Mouse (Mus musculus): ENCODE measurements around the gene Strada. TPM values are rescaled to one million over a fixed set of nuclear protein-coding genes. Genes with fewer than 3 reads are reported as not detected.

The Strada gene
- polyA plus RNA-seq, 1 experiment from 2014 or later = 29.3 TPM

GRCm38 (mm10) chr11:106180449-106180801 is 21.5 kb downstream of the Strada start:
- no peak for ATAC-seq (ENCODE audit: insufficient number of reproducible peaks, low FRiP score, low TSS enrichment, low read depth)
- H3K4me3 ChIP-seq (replicated peaks) = no peak overlapping the region
- H3K9me3 ChIP-seq (replicated peaks) = no peaks in the 10 kb centered on the region
- peaks cover 18% of the 10 kb centered on the region for H3K4me1 ChIP-seq
- peak overlapping the region; percentile 88 for H3K27ac ChIP-seq (replicated peaks)
- H3K36me3 ChIP-seq = peaks cover 11% of the 10 kb centered on the region
- WGBS = 87% methylated on average over 2 of the region's 2 CpGs
- H3K27me3 ChIP-seq = no peaks in the 10 kb centered on the region
- no peak overlapping the region for H3K4me2 ChIP-seq (replicated peaks)
- no peak overlapping the region for H3K9ac ChIP-seq

GRCm38 (mm10) chr11:106179711-106180448 is 22.1 kb downstream of the Strada start:
- Histone ChIP-seq H3K4me1 (peaks cover 18% of the 10 kb centered on the region), H3K9ac (no peak overlapping the region), H3K36me3 (peaks cover 6% of the 10 kb centered on the region), H3K4me2 (replicated peaks) (no peak overlapping the region), H3K27me3 (no peaks in the 10 kb centered on the region), H3K4me3 (replicated peaks) (no peak overlapping the region), H3K9me3 (replicated peaks) (no peaks in the 10 kb centered on the region), H3K27ac (replicated peaks) (peak overlapping the region; percentile 88)
- ATAC-seq (ENCODE audit: insufficient number of reproducible peaks, low FRiP score, low TSS enrichment, low read depth) = peak; percentile 84; the same call in 1 of the 2 replicates
- 33% methylated on average over 7 of the region's 7 CpGs for whole genome bisulfite sequencing

GRCm38 (mm10) chr11:106178036-106178782 is 23.8 kb downstream of the Strada start:
- H3K4me2 ChIP-seq (replicated peaks) = no peak overlapping the region
- H3K27me3 ChIP-seq = no peaks in the 10 kb centered on the region
- peaks cover 18% of the 10 kb centered on the region for H3K4me1 ChIP-seq
- H3K9me3 ChIP-seq (replicated peaks) = no peaks in the 10 kb centered on the region
- 49% methylated on average over 5 of the region's 5 CpGs for WGBS
- H3K9ac ChIP-seq = no peak overlapping the region
- no peak for ATAC-seq (ENCODE audit: insufficient number of reproducible peaks, low FRiP score, low TSS enrichment, low read depth)
- H3K4me3 ChIP-seq (replicated peaks) = no peak overlapping the region
- H3K36me3 ChIP-seq = no peaks in the 10 kb centered on the region
- no peak overlapping the region; the same call in 1 of the 2 replicates for H3K27ac ChIP-seq (replicated peaks)

- Histone ChIP-seq H3K9me3 (replicated peaks) (no peaks in the 10 kb centered on the region), H3K4me2 (replicated peaks) (no peak overlapping the region), H3K4me1 (peaks cover 18% of the 10 kb centered on the region), H3K9ac (no peak overlapping the region), H3K27me3 (no peaks in the 10 kb centered on the region), H3K36me3 (peaks cover 6% of the 10 kb centered on the region), H3K27ac (replicated peaks) (no peak overlapping the region), H3K4me3 (replicated peaks) (no peak overlapping the region)
- 88% methylated on average over 5 of the region's 5 CpGs for WGBS
- ATAC-seq (ENCODE audit: insufficient number of reproducible peaks, low FRiP score, low TSS enrichment, low read depth) = no peak
Measured at GRCm38 (mm10) chr11:106176372-106176771, 25.6 kb downstream of the Strada start.

- Histone ChIP-seq H3K27me3 (no peaks in the 10 kb centered on the region), H3K36me3 (peaks cover 17% of the 10 kb centered on the region), H3K27ac (replicated peaks) (no peak overlapping the region), H3K9me3 (replicated peaks) (no peaks in the 10 kb centered on the region), H3K4me3 (replicated peaks) (no peak overlapping the region), H3K9ac (no peak overlapping the region), H3K4me2 (replicated peaks) (no peak overlapping the region), H3K4me1 (peaks cover 16% of the 10 kb centered on the region)
- no peak for ATAC-seq (ENCODE audit: insufficient number of reproducible peaks, low FRiP score, low TSS enrichment, low read depth)
- WGBS = 55% methylated on average over 3 of the region's 3 CpGs
Measured at GRCm38 (mm10) chr11:106175081-106175480, 26.9 kb downstream of the Strada start.

GRCm38 (mm10) chr11:106174372-106174771 is 27.6 kb downstream of the Strada start:
- ATAC-seq (ENCODE audit: insufficient number of reproducible peaks, low FRiP score, low TSS enrichment, low read depth) = no peak
- no peak overlapping the region for H3K9ac ChIP-seq
- WGBS = 70% methylated on average over 5 of the region's 5 CpGs

GRCm38 (mm10) chr11:106173228-106173627 is 28.7 kb downstream of the Strada start:
- Histone ChIP-seq H3K9me3 (replicated peaks) (no peaks in the 10 kb centered on the region), H3K4me2 (replicated peaks) (no peak overlapping the region), H3K27me3 (no peaks in the 10 kb centered on the region), H3K4me3 (replicated peaks) (no peak overlapping the region), H3K4me1 (0 out of 2 replicates have a peak, but pooled peaks cover 3% of the 10 kb centered on the region), H3K36me3 (peaks cover 27% of the 10 kb centered on the region), H3K27ac (replicated peaks) (no peak overlapping the region), H3K9ac (no peak overlapping the region)
- ATAC-seq (ENCODE audit: insufficient number of reproducible peaks, low FRiP score, low TSS enrichment, low read depth) = no peak
- WGBS = 92% methylated on average over 2 of the region's 2 CpGs

More at GRCm38 (mm10) chr11:106174372-106174771, 27.6 kb downstream of the Strada start:
- Histone ChIP-seq H3K4me3 (replicated peaks) (no peak overlapping the region), H3K9me3 (replicated peaks) (no peaks in the 10 kb centered on the region), H3K27me3 (no peaks in the 10 kb centered on the region), H3K4me2 (replicated peaks) (no peak overlapping the region), H3K27ac (replicated peaks) (no peak overlapping the region), H3K4me1 (0 out of 2 replicates have a peak, but pooled peaks cover 9% of the 10 kb centered on the region), H3K36me3 (peaks cover 22% of the 10 kb centered on the region)

GRCm38 (mm10) chr11:106170807-106171206 is 31.2 kb downstream of the Strada start:
- Histone ChIP-seq H3K4me2 (replicated peaks) (no peak overlapping the region), H3K27me3 (no peaks in the 10 kb centered on the region), H3K27ac (replicated peaks) (no peak overlapping the region), H3K36me3 (peaks cover 50% of the 10 kb centered on the region), H3K9ac (no peak overlapping the region), H3K9me3 (replicated peaks) (no peaks in the 10 kb centered on the region), H3K4me3 (replicated peaks) (no peak overlapping the region), H3K4me1 (no peaks in the 10 kb centered on the region)
- no peak for ATAC-seq (ENCODE audit: insufficient number of reproducible peaks, low FRiP score, low TSS enrichment, low read depth)
- WGBS = 74% methylated on average over 7 of the region's 7 CpGs

GRCm38 (mm10) chr11:106167435-106167834 is 34.5 kb downstream of the Strada start:
- Histone ChIP-seq H3K4me2 (replicated peaks) (no peak overlapping the region), H3K27me3 (no peaks in the 10 kb centered on the region), H3K9ac (no peak overlapping the region), H3K4me3 (replicated peaks) (no peak overlapping the region), H3K9me3 (replicated peaks) (no peaks in the 10 kb centered on the region), H3K36me3 (peaks cover 73% of the 10 kb centered on the region), H3K4me1 (no peaks in the 10 kb centered on the region), H3K27ac (replicated peaks) (peak overlapping the region; percentile 35)
- 66% methylated on average over 5 of the region's 5 CpGs for WGBS
- no peak for ATAC-seq (ENCODE audit: insufficient number of reproducible peaks, low FRiP score, low TSS enrichment, low read depth)

GRCm38 (mm10) chr11:106164601-106165180 is 37.3 kb downstream of the Strada start:
- peaks cover 56% of the 10 kb centered on the region for H3K36me3 ChIP-seq
- no peak overlapping the region for H3K4me2 ChIP-seq (replicated peaks)
- H3K9me3 ChIP-seq (replicated peaks) = no peaks in the 10 kb centered on the region
- H3K4me3 ChIP-seq (replicated peaks) = no peak overlapping the region
- H3K27ac ChIP-seq (replicated peaks) = no peak overlapping the region
- H3K4me1 ChIP-seq = peaks cover 12% of the 10 kb centered on the region
- H3K9ac ChIP-seq = no peak overlapping the region
- ATAC-seq (ENCODE audit: insufficient number of reproducible peaks, low FRiP score, low TSS enrichment, low read depth) = no peak
- WGBS = 90% methylated on average over 16 of the region's 16 CpGs
- H3K27me3 ChIP-seq = no peaks in the 10 kb centered on the region

- no peak for ATAC-seq (ENCODE audit: insufficient number of reproducible peaks, low FRiP score, low TSS enrichment, low read depth)
- peaks cover 54% of the 10 kb centered on the region for H3K36me3 ChIP-seq
- 72% methylated on average over 4 of the region's 4 CpGs for WGBS
- no peak overlapping the region for H3K9ac ChIP-seq
- no peak overlapping the region for H3K27ac ChIP-seq (replicated peaks)
- no peaks in the 10 kb centered on the region for H3K9me3 ChIP-seq (replicated peaks)
- peaks cover 23% of the 10 kb centered on the region for H3K4me1 ChIP-seq
- H3K4me3 ChIP-seq (replicated peaks) = no peak overlapping the region
- no peaks in the 10 kb centered on the region for H3K27me3 ChIP-seq
- H3K4me2 ChIP-seq (replicated peaks) = no peak overlapping the region
Measured at GRCm38 (mm10) chr11:106163546-106163945, 38.4 kb downstream of the Strada start.
